Mouse (Mus musculus) left cerebral cortex, postnatal 10 days (tissue): ENCODE data around the gene Btbd9. TPM values are rescaled to one million over a fixed set of nuclear protein-coding genes. Genes with fewer than 3 reads are reported as not detected.
A peak's percentile ranks its signal among the peaks of the same experiment; 100 is the strongest.
"Not testable (repeated sequence)": the region's sequence is repeated elsewhere in the genome, so short reads cannot be mapped to it uniquely, and the experiment has no call there.

ENCODE experiments used
- DNase-seq, 2 experiments: peaks; one replicate each; pipeline ENCODE4 v3.0.0; 2021 to 2022; ENCODE audit warnings: low spot score in 2 of 2, mixed read lengths in 1 of 2; ENCODE audit errors: extremely low spot score in 1 of 2
- intact Hi-C: fragments of 180-260 bp; cut with DNase I; formaldehyde crosslinking; loops from one replicate; pipeline ENCODE4 v1.15.1; 2025
- total RNA-seq, 2 experiments: library from RNA; stranded (reverse); gene quantifications; 2 replicates each; pipeline ENCODE4 v1.2.3; 2021

The Btbd9 gene
- total RNA-seq, 2 experiments from 2014 or later = 88.7 to 93.1 TPM

DNA sequence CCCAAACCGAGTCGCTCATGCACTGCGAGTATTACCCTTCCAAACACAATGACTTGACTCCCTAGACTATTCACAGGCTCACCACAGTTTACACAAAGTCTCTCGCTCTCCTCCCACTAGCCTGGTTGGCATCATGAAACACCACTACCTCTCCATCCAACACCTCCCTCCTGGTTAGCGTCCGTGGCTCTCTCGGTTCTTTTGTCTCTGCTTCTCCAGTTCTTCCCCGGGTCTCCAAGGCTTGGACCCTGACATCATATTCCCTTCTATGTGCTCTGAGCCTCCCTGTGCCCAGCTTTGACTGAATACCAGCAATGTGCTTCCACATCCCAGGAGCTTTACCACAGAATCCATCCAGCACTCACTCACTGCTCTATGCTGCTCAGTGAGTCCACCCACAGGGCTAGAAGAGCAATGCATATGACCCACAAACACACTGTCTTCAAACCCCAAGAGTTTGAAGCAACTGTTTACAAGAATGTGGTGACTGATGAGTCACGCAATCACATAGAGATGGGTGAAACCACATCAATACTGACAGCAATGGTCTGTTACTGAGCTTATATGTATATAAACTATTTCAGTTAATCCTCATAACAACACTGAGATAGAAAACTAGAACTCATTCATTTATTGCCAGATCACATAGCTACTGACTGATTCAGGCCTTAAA is 53.7 kb downstream of the Btbd9 start:
- intact Hi-C loops = no loop called here
- no peak for DNase-seq

DNA sequence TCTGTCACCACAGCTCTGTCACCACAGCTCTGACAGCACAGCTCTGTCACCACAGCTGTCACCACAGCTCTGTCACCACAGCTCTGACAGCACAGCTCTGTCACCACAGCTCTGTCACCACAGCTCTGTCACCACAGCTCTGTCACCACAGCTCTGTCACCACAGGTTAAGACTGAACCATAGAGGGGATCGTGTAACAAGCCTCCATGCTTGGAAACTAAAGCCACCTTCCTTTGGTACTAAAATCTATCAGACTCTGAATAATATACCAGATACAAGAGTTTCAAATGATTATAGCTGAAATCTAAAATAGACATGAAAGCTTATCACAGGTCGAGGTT is 57.1 kb downstream of the Btbd9 start:
- DNase-seq = not testable (repeated sequence)
- intact Hi-C loops = loop anchor here (10.0 kb wide), 1 partner anchor 296 kb away; no protein-coding TSS in a partner anchor

DNA sequence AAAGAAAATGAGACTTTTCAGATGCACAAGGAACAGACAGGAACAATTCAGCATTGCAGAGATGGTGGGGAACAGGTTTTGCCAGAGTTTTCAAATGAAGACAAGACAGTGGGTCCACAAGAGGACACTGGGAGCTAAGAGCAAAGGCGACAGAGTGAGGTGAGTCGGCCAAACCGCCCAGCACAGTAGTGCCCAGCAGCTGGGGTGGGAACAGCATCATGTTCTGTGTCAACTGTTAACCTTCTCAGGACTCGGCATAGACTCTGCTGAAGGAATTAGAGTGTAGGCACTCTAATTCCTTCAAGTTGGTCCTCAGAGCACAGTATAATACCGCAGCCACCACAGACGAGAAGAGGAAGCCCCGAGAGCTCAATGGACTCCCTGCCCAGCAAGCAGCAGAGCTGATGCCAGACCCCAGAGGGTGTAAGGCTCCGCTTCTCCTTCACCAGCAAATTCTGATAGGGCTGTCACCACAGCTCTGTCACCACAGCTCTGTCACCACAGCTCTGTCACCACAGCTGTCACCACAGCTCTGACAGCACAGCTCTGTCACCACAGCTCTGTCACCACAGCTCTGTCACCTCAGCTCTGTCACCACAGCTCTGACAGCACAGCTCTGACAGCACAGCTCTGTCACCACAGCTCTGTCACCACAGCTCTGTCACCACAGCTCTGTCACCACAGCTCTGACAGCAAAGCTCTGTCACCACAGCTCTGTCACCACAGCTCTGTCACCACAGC is 57.7 kb downstream of the Btbd9 start:
- no peak for DNase-seq
- intact Hi-C loops = loop anchor here (10.0 kb wide), 1 partner anchor 296 kb away; no protein-coding TSS in a partner anchor

DNA sequence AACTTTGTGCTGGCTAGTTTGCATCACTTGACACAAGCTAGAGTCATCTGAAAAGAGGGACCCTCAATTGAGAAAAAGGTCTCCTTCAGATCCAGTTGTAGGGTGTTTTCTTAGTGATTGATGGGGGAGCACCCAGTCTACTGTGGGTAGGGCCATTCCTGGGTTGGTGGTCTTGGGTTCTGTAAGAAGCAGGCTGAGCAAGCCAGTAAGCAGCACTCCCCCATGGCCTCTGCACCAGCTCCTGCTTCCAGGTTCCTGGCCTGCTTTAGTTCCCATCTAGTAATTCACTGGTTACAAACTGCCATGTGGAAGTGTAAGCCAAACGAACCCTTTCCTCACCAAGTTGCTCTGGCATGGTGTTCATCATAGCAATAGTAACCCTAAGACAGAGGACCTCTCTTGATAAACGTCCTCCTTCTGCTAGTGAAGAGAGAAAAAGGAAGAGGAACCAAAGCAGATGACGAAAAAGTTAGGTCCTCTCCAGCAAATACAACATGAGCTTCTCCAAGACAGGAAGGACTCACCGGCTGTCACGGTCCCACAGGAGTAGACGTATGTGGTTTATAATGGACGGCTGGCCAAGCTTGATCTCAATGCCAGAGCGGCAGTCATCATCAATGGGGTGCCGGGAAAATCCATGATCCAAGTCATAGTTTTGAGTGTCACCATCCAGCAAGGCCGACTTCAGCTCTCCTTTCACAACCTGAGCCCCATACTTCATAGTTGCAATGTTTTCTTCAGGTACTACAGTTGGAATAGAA is 59.5 kb downstream of the Btbd9 start:
- intact Hi-C loops = loop anchor here (10.0 kb wide), 1 partner anchor 298 kb away; no protein-coding TSS in a partner anchor
- DNase-seq = no peak

DNA sequence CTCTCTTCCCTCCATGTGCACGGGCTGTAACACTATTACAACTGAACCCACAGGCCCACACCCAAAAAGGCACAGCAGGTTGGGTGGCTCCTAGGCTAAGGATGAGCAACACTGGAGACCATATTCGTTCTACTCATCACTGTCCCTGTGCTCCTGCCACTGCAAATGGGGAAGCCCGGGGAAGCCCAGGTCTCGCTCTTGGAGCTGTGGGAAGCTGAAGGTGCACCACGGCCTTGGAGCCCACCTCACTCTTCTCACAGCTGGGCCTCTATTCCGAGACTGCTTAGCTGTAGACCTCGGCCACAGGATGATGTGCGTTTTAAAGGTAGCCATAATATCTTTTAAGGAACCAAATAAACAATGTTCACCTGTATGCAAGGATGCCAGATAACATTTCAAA is 60.9 kb downstream of the Btbd9 start:
- intact Hi-C loops = loop anchor here (10.0 kb wide), 1 partner anchor 299 kb away; no protein-coding TSS in a partner anchor
- no peak for DNase-seq

DNA sequence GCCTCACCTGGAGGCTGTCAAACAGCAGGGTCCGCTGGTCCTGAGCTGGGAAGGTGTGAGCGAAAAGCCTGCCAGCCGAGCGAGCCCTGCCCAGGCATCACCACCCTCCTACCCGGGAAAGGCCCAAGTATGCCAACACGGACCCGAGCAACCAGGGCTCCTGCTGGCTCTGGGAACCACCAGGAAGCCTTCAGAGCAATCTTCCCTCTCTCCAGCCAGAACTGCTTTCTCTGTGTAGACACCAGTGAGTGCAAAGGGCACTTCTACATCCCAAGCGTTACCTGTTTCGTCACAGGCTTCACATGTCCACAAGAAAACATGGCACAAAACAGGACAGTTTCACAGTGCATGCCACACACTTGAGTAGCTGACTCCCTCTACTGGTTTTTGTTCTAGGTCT is 63.3 kb downstream of the Btbd9 start:
- intact Hi-C loops = loop anchor here (10.0 kb wide), 1 partner anchor 302 kb away; no protein-coding TSS in a partner anchor
- no peak for DNase-seq

DNA sequence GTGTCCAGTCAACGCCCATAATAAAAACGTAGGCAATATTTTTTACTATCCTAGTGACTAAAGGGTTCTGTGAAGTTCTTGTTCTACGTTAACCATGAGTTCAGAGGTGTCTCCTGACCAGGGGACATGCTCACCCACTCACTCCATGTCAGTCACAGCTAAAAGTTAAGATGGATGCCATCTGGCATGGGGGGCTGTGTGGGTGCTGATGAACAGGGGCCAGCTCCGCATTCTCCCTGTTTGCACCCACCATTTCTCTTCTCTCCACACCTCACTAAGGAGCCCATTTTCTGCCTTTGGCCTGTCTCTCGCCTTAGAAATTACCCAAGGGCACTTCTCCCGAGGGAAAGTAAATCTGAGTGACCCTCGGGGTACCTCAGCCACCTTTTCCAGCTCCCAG is 63.8 kb downstream of the Btbd9 start:
- DNase-seq = no peak
- intact Hi-C loops = loop anchor here (10.0 kb wide), 1 partner anchor 302 kb away; no protein-coding TSS in a partner anchor

DNA sequence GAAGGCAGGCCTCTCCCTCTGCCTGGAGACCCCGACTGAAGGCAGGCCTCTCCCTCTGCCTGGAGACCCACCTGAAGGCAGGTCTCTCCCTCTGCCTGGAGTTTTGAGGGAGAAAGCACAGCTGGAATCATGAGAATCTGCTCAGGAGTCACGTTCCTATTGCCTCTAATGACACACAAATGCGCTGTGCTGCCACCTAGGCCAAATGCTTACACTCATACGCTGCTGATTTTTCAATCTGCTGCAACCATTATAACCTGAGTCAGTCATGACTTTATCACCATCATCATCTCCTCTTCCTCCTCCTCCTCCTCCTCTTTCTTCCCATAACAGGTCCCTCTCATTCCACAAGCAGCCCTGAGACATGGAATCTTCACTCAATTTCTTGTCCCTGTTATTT is 64.3 kb downstream of the Btbd9 start:
- DNase-seq = no peak
- intact Hi-C loops = loop anchor here (10.0 kb wide), 1 partner anchor 303 kb away; no protein-coding TSS in a partner anchor

DNA sequence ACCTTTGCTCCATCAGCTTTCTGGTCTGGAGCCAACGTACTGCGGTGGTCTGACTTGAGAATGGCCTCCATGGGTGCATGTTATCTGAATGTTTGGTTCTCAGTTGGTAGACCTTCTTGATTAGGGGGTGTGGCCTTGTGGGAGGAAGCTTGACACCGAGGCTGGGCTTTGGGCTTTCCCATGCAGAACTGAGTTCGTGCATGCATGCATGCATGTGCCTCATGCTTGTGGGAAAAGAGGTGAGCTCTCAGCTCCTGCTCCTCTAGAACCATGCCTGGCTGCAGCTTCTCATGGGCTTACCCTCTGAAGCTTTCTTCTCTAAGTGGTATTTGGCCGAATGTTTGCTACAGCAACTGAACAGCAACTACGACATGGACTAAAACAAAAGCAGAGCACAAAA is 64.9 kb downstream of the Btbd9 start:
- DNase-seq = no peak
- intact Hi-C loops = loop anchor here (10.0 kb wide), 1 partner anchor 303 kb away; no protein-coding TSS in a partner anchor

DNA sequence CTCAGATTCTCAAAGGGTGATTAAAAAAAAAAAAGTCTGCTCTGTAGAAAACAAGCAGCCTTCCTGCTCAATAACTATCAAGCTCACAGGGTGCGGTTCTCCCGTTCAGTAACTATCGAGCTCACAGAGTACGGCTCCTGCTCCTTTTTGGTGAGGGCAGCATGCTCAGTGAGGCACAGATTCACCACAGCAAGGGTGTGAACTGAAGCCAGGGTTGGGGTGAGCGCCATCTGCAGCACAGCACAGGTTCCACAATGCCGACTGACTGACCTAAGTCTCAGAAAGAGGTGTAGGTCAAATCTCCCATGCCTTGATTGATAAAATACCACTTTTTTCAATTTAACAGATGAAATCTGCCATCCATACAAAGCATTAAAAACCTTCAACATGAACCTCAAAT is 66.1 kb downstream of the Btbd9 start:
- intact Hi-C loops = loop anchor here (10.0 kb wide), 1 partner anchor 305 kb away; no protein-coding TSS in a partner anchor
- no peak for DNase-seq

DNA sequence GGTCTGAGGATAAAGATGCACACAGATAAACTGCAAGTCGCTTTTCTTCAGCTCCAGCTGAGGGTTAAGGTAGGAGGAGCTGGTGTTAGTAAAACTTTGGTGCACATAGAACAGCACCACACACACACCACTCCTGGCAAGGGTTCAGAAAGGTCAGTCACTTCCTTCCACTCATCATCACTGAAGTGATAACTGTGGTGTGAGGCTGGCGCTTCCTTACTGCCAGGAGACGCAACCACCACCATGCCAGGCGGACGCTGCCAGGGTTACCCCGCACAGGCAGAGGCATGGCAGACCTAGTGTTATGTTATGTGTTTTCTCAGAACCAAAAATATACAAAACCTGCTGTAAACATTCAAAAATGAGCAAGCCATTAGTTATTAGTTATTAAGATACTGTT is 66.6 kb downstream of the Btbd9 start:
- DNase-seq = no peak
- intact Hi-C loops = loop anchor here (10.0 kb wide), 1 partner anchor 305 kb away; no protein-coding TSS in a partner anchor

DNA sequence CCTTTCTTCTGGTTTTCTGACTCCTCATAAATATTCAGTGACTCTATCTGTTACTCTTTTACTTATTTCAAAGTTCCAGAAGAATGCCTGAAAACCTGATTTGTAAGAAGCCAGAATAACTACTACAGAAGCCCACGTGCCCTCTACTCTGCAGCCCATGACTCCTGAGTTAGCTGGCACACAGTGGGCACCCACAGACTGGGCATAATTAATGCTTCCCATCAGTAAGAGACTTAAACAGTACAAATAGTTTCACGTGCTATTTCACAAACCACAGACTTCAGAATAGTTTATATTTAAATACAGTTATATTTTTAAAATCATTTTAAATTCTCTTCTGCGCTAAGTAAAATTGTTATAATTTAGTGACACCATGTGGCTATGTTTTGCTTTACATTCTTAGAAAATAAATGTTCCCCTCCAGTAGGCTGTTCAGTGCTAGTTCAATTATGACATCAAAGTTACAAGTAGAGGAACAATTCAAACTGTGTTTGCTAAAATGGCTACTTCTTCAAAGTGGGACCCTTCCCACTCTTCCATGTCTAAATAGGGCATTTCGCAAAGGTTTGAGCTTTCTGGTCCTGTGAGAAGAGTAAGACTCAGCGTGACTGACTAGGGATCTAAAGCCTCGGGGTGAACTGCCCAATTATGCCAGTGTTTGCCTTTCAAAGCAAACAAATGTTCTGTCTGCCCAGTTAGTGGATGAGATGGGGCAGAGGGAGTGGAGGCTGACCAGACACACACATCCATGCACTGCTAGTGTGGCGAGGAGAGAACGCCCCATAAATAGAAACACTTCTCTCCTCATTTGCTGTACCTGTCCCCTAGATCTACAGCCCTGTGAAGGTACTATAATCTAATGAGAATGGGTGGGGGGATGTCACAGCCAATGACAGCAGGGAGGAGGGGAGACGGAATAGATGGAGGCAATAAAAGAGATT is 68.4 kb downstream of the Btbd9 start:
- no peak for DNase-seq
- intact Hi-C loops = no loop called here

DNA sequence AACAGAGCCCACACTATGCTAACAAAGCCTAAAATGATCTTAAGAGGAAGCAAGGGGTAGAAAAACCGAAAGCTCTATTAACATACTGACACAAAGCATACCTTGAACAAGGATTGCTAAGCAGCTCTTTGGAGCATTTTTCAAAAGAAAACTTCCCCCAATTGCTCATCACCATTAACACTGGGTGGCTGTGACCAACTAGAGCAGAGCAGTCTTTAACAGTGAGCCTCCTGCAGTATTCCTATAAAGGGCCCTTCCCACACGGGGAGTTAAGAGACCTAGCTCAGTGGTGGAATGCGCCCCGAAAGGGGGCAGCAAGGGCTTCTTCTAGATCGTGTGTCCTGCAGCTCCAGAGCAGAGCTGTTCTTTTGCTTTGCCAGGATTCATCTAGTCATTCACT is 69.4 kb downstream of the Btbd9 start:
- intact Hi-C loops = no loop called here

DNA sequence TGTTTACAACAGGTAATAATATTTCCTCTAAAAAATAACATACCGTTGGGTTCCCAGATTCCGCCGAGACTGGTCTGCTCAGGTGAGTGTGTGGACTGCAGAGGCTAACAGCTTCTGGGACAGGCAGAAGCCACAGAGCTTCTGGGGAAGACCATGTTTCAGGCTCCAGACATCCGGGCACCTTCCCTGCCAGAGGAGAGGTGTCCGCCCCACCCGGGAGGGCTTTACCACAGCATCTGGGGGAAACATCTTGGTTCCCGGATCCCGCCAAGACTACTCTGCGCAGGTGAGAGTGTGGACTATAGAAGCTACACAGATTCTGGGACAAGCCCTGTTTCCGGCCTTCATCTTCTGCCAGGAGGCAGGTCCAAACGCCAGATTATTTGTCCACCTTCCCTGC is 76.7 kb downstream of the Btbd9 start:
- DNase-seq, intact Hi-C loops: not testable (repeated sequence)

More for the DNA sequence above, 69.4 kb downstream of the Btbd9 start:
- no peak for DNase-seq

DNA sequence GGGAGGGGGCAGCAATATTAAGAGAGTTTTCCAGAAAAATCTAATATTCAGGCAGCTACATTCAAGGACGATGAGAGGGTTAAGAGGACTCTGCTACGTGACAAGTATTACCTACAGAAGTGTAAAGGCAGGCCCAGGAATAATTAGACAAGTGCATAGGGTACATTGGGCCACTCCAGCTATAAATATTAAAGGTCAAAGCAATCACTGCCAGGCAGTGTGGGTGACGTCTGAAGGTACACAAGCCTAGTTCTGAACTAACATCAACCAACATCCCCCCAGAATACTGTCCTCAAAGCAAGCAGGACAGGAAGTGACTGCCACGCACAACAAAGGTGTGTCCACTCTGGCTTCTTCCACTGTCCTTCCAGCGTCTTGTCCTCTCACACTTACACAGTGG is 77.5 kb downstream of the Btbd9 start:
- intact Hi-C loops = no loop called here
- DNase-seq = no peak

DNA sequence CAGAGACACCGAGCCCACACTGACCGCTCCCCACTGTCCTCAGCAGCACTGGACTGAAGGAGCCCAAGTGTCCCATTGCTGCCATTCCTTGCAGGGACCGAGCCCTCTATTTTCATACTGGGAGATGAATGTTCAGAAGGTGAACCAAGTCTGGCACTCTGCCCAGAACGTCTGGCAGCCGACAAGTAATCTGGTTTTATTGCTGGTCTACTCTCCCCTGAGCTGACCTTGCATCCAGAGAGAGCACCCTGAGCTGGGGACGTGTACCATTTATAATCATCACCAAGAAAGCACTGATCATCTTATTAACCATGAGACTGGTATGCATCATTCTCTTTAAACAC is 77.9 kb downstream of the Btbd9 start:
- intact Hi-C loops = no loop called here
- peak in 1 of 2 experiments; percentile 69 for DNase-seq

DNA sequence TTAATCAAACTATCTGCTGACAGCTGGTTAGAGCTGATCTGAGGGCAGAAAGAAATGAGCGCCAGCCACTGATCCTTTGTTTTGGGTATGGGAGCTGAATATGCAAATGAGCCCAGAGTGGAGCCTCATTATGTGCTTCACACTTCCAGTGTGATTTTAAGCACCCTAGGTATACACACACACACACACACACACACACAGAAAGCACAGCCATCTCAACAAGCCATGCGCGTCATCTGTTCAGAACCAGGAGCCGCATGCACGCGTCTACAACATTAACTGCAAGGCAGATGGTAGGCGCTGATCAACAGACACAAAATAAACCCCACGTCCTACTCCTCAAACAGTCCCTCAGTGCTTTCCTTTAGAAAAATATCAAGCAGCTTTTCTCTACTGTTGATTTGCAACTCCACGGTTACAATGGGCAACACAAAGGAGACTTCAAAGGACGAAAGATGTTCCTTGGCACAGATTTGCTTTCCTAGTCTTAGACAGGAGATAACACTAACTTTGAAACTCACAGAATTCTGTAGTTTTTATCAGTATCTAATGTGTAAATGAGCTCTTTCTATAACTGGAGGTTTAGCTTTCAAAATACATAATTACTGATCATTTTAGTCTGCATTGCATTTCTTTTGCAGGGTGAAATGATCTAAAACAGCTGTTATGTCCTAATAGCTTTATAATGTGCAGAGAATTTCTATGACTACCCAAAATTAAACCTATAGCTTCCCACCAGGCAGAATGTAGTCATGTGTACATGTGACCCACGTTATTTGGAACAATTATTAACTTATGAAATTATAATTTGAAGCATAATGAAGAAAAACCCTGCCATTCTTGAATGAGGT is 78.5 kb downstream of the Btbd9 start:
- intact Hi-C loops = no loop called here
- peak; percentile 52 to 80 for DNase-seq
